In the genomic region with DNA sequence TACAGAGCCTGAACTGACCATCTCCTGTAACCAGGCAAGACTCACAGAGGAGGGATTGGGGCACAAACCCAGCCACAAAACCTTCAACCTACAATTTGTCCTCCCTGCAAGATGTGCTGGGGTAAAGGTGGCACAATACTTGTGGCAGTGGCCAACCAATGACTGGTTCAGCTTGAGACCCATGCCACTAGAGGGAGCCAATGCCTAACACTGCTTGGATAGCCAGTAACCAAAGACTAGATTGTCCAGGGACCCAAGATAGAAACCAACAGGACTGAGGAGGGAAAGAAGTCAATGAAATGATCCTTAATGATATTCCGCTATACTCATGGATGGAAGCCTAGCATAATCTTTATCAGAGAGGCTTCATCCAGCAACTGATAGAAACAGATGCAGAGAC, we compare ENCODE assay signal across 8 mouse cellular contexts. TPM values are rescaled to one million over a fixed set of nuclear protein-coding genes. Genes with fewer than 3 reads are reported as not detected.
DNase-seq lines count a peak whose midpoint lies in the region; ATAC-seq and TF ChIP-seq lines count a peak whose summit lies in the region.

No protein-coding gene starts in this region.

- H3K9me3 ChIP-seq in neural tube, embryonic 15.5 days (replicated peaks), result no peaks in the 10 kb centered on the region
- no peaks in the 10 kb centered on the region for H3K9me3 ChIP-seq in midbrain, embryonic 15.5 days

- no peak for ATAC-seq in neural tube, embryonic 15.5 days (ENCODE audit: low FRiP score)
- peak; percentile 99 for ATAC-seq in frontal cortex, adult (ENCODE audit: low TSS enrichment)
- peak; percentile 77 for ATAC-seq in inflammation-experienced regulatory T-cells, adult 6 months
- ATAC-seq in midbrain, embryonic 15.5 days (replicated peaks), result peak; percentile 83

- no peaks in the 10 kb centered on the region for H3K4me1 ChIP-seq in neural tube, embryonic 15.5 days
- H3K4me1 ChIP-seq in cerebellum, adult 2 months (ENCODE audit: control insufficient read depth, insufficient read depth, low read length), result no peaks in the 10 kb centered on the region
- H3K4me1 ChIP-seq in midbrain, embryonic 15.5 days, result no peaks in the 10 kb centered on the region

- no peak overlapping the region for H3K4me3 ChIP-seq in neural tube, embryonic 15.5 days (replicated peaks)
- no peak overlapping the region for H3K4me3 ChIP-seq in cerebellum, adult 2 months (replicated peaks; ENCODE audit: insufficient read depth, low read depth, low read length)
- H3K4me3 ChIP-seq in midbrain, embryonic 15.5 days, result no peak overlapping the region

- no peaks in the 10 kb centered on the region for H3K27me3 ChIP-seq in neural tube, embryonic 15.5 days (replicated peaks)
- H3K27me3 ChIP-seq in cerebellum, adult 2 months (ENCODE audit: control insufficient read depth, insufficient read depth, low read length), result no peaks in the 10 kb centered on the region; the same call in 1 of the 2 replicates
- H3K27me3 ChIP-seq in midbrain, embryonic 15.5 days (replicated peaks), result no peaks in the 10 kb centered on the region

- no peak overlapping the region for H3K27ac ChIP-seq in neural tube, embryonic 15.5 days (replicated peaks)
- no peak overlapping the region for H3K27ac ChIP-seq in cerebellum, adult 2 months (ENCODE audit: insufficient read depth, low read length)
- H3K27ac ChIP-seq in midbrain, embryonic 15.5 days, result no peak overlapping the region

- H3K4me2 ChIP-seq in neural tube, embryonic 15.5 days, result no peak overlapping the region
- no peak overlapping the region for H3K4me2 ChIP-seq in midbrain, embryonic 15.5 days

- no peak for TF ChIP-seq POLR2A in cerebellum, adult 2 months (IDR thresholded peaks at IDR 0.05; ENCODE audit: borderline replicate concordance, insufficient read depth, low read length)

- no peaks in the 10 kb centered on the region for H3K36me3 ChIP-seq in neural tube, embryonic 15.5 days
- no peaks in the 10 kb centered on the region for H3K36me3 ChIP-seq in midbrain, embryonic 15.5 days (replicated peaks)

- TF ChIP-seq CTCF in cerebellum, adult 2 months (IDR thresholded peaks at IDR 0.05; ENCODE audit: borderline replicate concordance, insufficient read depth, low read depth, low read length), result peak; percentile 89

- peak; percentile 52 for DNase-seq in neural tube, embryonic 10.5 days (ENCODE audit: extremely low spot score, low spot score)
- peak; percentile 69 for DNase-seq in cerebellum, adult 2 months
- DNase-seq in left cerebral cortex, postnatal 25 days (ENCODE audit: low spot score in 2 of 2), result peak; percentile 54 to 72
- peak; percentile 25 to 62 for DNase-seq in spleen, postnatal 14 days (ENCODE audit: low spot score in 2 of 2)

- no peak overlapping the region for H3K9ac ChIP-seq in neural tube, embryonic 15.5 days (replicated peaks)
- no peak overlapping the region for H3K9ac ChIP-seq in midbrain, embryonic 15.5 days

- intact Hi-C loops in left cerebral cortex, postnatal 25 days (cut with DNase I), result loop anchor here (1.0 to 2.0 kb wide), 3 partner anchors 156 to 218 kb away; no protein-coding TSS in a partner anchor

- WGBS in neural tube, embryonic 15.5 days, result 74% methylated on average over 1 of the region's 1 CpGs
- 64% methylated on average over 1 of the region's 1 CpGs for WGBS in cerebellum, adult 2 months
- WGBS in midbrain, embryonic 15.5 days, result 83% methylated on average over 1 of the region's 1 CpGs

RNA-seq across cellular contexts. Expression of gene Gbp5, which starts 3.3 kb away (rescaled TPM):
- polyA plus RNA-seq in neural tube, embryonic 15.5 days (2015; fragmentation: Nextera tagmentation; extraction: Ambion mirVana), result 0.35 and 0.37 TPM in 2 replicates
- 1.7 and 2.4 TPM in 2 replicates for polyA plus RNA-seq in cerebellum, adult 2 months (2012; rRNA removed)
- polyA plus RNA-seq in inflammation-experienced regulatory T-cells, adult 6 months (2017; shearing (Covaris generic)), result 10 to 100 TPM; 12.0 to 15.8 (median 12.4) TPM
- 1 to 10 TPM; 1.7 to 2.1 TPM for total RNA-seq in left cerebral cortex, postnatal 25 days (2021)
- polyA plus RNA-seq in midbrain, embryonic 15.5 days (2015; fragmentation: Nextera tagmentation; extraction: Ambion mirVana), result 0.22 and 0.30 TPM in 2 replicates

RNA-seq across cellular contexts. Expression of gene Gbp7, which starts 39.7 kb away (rescaled TPM):
- 2.3 and 9.2 TPM in 2 replicates for polyA plus RNA-seq in neural tube, embryonic 15.5 days (2015; fragmentation: Nextera tagmentation; extraction: Ambion mirVana)
- 1.5 and 1.7 TPM in 2 replicates for polyA plus RNA-seq in cerebellum, adult 2 months (2012; rRNA removed)
- polyA plus RNA-seq in inflammation-experienced regulatory T-cells, adult 6 months (2017; shearing (Covaris generic)), result 100 to 1,000 TPM; 180 to 223 (median 211) TPM
- 1 to 10 TPM; 2.4 to 2.6 TPM for total RNA-seq in left cerebral cortex, postnatal 25 days (2021)
- 2.1 and 2.5 TPM in 2 replicates for polyA plus RNA-seq in midbrain, embryonic 15.5 days (2015; fragmentation: Nextera tagmentation; extraction: Ambion mirVana)

Comparison
In these comparisons a context has a peak if more than half of its experiments do, and no peak if none do; other contexts are left out.
1. RNA of gene Gbp7, which starts 39.7 kb away (polyA plus RNA-seq): 180 to 223 TPM in inflammation-experienced regulatory T-cells, adult 6 months; 2.3 to 9.2 TPM in neural tube, embryonic 15.5 days, 2.1 to 2.5 TPM in midbrain, embryonic 15.5 days and 1.5 to 1.7 TPM in cerebellum, adult 2 months; every median in the first group is over 10 times any median in the second.
2. Peak in every context shown above with its lines, with median percentiles within 50 percentile points of each other: DNase-seq.